In genomic region chr6:143378126-143378525, GRCm38 (mm10) we compare ENCODE assay signal across 28 mouse cellular contexts.
DNase-seq lines count a peak whose midpoint lies in the region; ATAC-seq lines count a peak whose summit lies in the region.
"Had no signal": no experiment of that assay in that cellular context is flagged by ENCODE, and none has a peak within 500 bp of the region (broad histone marks: within the 10 kb centered on the region; RNA-seq: fewer than 3 reads in every experiment).

No protein-coding gene starts in this region.

- no peaks in the 10 kb centered on the region; the same call in 1 of the 2 replicates for H3K27me3 ChIP-seq in limb, embryonic 12.5 days
- no peaks in the 10 kb centered on the region for H3K27me3 ChIP-seq in limb, embryonic 10.5 days (ENCODE audit: low read depth, poor library complexity, severe bottlenecking)
- H3K27me3 ChIP-seq: CH12.LX; forebrain, embryonic 12.5 days; Patski had no signal

- H3K36me3 ChIP-seq in limb, embryonic 12.5 days: no peaks in the 10 kb centered on the region
- no peaks in the 10 kb centered on the region for H3K36me3 ChIP-seq in limb, embryonic 10.5 days
- H3K36me3 ChIP-seq: embryonic facial prominence, embryonic 13.5 days; embryonic facial prominence, embryonic 15.5 days; forebrain, embryonic 10.5 days; forebrain, embryonic 12.5 days; G1E had no signal

- 0 out of 2 replicates have a peak, but pooled peaks cover 5% of the 10 kb centered on the region for H3K4me1 ChIP-seq in limb, embryonic 12.5 days (replicated peaks)
- peaks cover 7% of the 10 kb centered on the region for H3K4me1 ChIP-seq in limb, embryonic 10.5 days
- H3K4me1 ChIP-seq: embryonic facial prominence, embryonic 13.5 days; embryonic facial prominence, embryonic 15.5 days; forebrain, embryonic 12.5 days had no signal

- no peak overlapping the region for H3K4me2 ChIP-seq in limb, embryonic 12.5 days
- H3K4me2 ChIP-seq: embryonic facial prominence, embryonic 13.5 days; embryonic facial prominence, embryonic 15.5 days; forebrain, embryonic 12.5 days had no signal

- no peak for ATAC-seq in limb, embryonic 12.5 days (ENCODE audit: insufficient number of reproducible peaks, insufficient read depth, low FRiP score, low TSS enrichment, low read depth)
- ATAC-seq in cerebellum, adult (ENCODE audit: insufficient number of reproducible peaks, low FRiP score, low TSS enrichment): no peak
- ATAC-seq: activated CD4-positive, CD25-positive, alpha-beta regulatory T cell, adult 4 months; CD4-positive, CD25-positive, alpha-beta regulatory T cell, adult 4 months; forebrain, embryonic 14.5 days; forebrain, embryonic 16.5 days; Patski had no signal

- peak; percentile 62 for DNase-seq in heart, adult 11 months
- no peak for DNase-seq in heart, adult 18-20 months
- no peak for DNase-seq in limb, embryonic 10.5 days (ENCODE audit: low spot score)
- DNase-seq: adrenal gland, adult 8-10 months; adrenal gland, postnatal 14 days; adrenal gland, postnatal 36 days; B cell, adult 2 months; cerebellum, adult 11 months; cerebellum, adult 18-20 months; cerebellum, adult 8-10 months; cerebellum, adult 9-11 months; cerebellum, postnatal 14 days; cerebellum, postnatal 36 days; embryo, embryonic 11 days had no signal

- H3K27ac ChIP-seq in limb, embryonic 12.5 days: peak overlapping the region; percentile 81; the same call in 1 of the 2 replicates
- no peak overlapping the region for H3K27ac ChIP-seq in limb, embryonic 10.5 days
- H3K27ac ChIP-seq: embryonic facial prominence, embryonic 13.5 days; embryonic facial prominence, embryonic 15.5 days; forebrain, embryonic 10.5 days; forebrain, embryonic 12.5 days had no signal

- no peak overlapping the region for H3K4me3 ChIP-seq in limb, embryonic 12.5 days (replicated peaks)
- H3K4me3 ChIP-seq in limb, embryonic 10.5 days: no peak overlapping the region
- H3K4me3 ChIP-seq: embryonic facial prominence, embryonic 13.5 days; embryonic facial prominence, embryonic 15.5 days; erythroblast, embryonic 14.5 days; forebrain, embryonic 10.5 days; forebrain, embryonic 12.5 days had no signal

- no peaks in the 10 kb centered on the region for H3K9me3 ChIP-seq in limb, embryonic 12.5 days
- H3K9me3 ChIP-seq in limb, embryonic 10.5 days (replicated peaks): no peaks in the 10 kb centered on the region
- H3K9me3 ChIP-seq: embryonic facial prominence, embryonic 13.5 days; embryonic facial prominence, embryonic 15.5 days; forebrain, embryonic 10.5 days; forebrain, embryonic 12.5 days had no signal

- H3K9ac ChIP-seq in limb, embryonic 12.5 days (replicated peaks): no peak overlapping the region
- H3K9ac ChIP-seq: embryonic facial prominence, embryonic 13.5 days; embryonic facial prominence, embryonic 15.5 days; forebrain, embryonic 12.5 days had no signal

- WGBS in limb, embryonic 12.5 days: 90% methylated on average over 9 of the region's 9 CpGs
- 95% methylated on average over 9 of the region's 9 CpGs for WGBS in limb, embryonic 10.5 days
